Mouse (Mus musculus): ENCODE measurements at regions not wholly inside any gene's neighbourhood (a gene's known extent, or its start where the extent isn't known, plus 50 kb on each side); places are given as distances from the start of the nearest gene placed in this dataset.

- DNase-seq (ENCODE audit: low read depth, low spot score): no peak
Measured at GRCm38 (mm10) chr10:66932544-66932943, 163.4 kb upstream of the Jmjd1c start.

GRCm38 (mm10) chr10:66933689-66934088 lies 162.2 kb upstream of the Jmjd1c start:
- DNase-seq (ENCODE audit: low read depth, low spot score): no peak

- no peak for DNase-seq (ENCODE audit: low read depth, low spot score)
Measured at GRCm38 (mm10) chr10:66935731-66936130, 160.2 kb upstream of the Jmjd1c start.

- DNase-seq (ENCODE audit: low read depth, low spot score): no peak
Measured at GRCm38 (mm10) chr10:66937116-66937515, 158.8 kb upstream of the Jmjd1c start.

- DNase-seq (ENCODE audit: low read depth, low spot score): no peak
Measured at GRCm38 (mm10) chr10:66940368-66940767, 155.6 kb upstream of the Jmjd1c start.

- no peak for DNase-seq (ENCODE audit: low read depth, low spot score)
Measured at GRCm38 (mm10) chr10:66940922-66941321, 155.0 kb upstream of the Jmjd1c start.

- DNase-seq (ENCODE audit: low read depth, low spot score): no peak
Measured at GRCm38 (mm10) chr10:66941974-66942373, 154.0 kb upstream of the Jmjd1c start.

- no peak for DNase-seq (ENCODE audit: low read depth, low spot score)
Measured at GRCm38 (mm10) chr10:66943875-66944274, 152.1 kb upstream of the Jmjd1c start.

GRCm38 (mm10) chr10:66946161-66946560 lies 149.8 kb upstream of the Jmjd1c start:
- no peak for DNase-seq (ENCODE audit: low read depth, low spot score)

GRCm38 (mm10) chr10:66948329-66948728 lies 147.6 kb upstream of the Jmjd1c start:
- DNase-seq (ENCODE audit: low read depth, low spot score): no peak

GRCm38 (mm10) chr10:66950441-66950840 lies 145.5 kb upstream of the Jmjd1c start:
- no peak for DNase-seq (ENCODE audit: low read depth, low spot score)

- no peak for DNase-seq (ENCODE audit: low read depth, low spot score)
Measured at GRCm38 (mm10) chr10:66951231-66951822, 144.6 kb upstream of the Jmjd1c start.

- DNase-seq (ENCODE audit: low read depth, low spot score): no peak
Measured at GRCm38 (mm10) chr10:66951935-66952334, 144.0 kb upstream of the Jmjd1c start.

- no peak for DNase-seq (ENCODE audit: low read depth, low spot score)
Measured at GRCm38 (mm10) chr10:66953248-66953975, 142.5 kb upstream of the Jmjd1c start.

GRCm38 (mm10) chr10:66953976-66954505 lies 141.9 kb upstream of the Jmjd1c start:
- DNase-seq (ENCODE audit: low read depth, low spot score): no peak

- no peak for DNase-seq (ENCODE audit: low read depth, low spot score)
Measured at GRCm38 (mm10) chr10:66955430-66955829, 140.5 kb upstream of the Jmjd1c start.

GRCm38 (mm10) chr10:66956619-66957018 lies 139.3 kb upstream of the Jmjd1c start:
- DNase-seq (ENCODE audit: low read depth, low spot score): no peak

- DNase-seq (ENCODE audit: low read depth, low spot score): no peak
Measured at GRCm38 (mm10) chr10:66957373-66957772, 138.6 kb upstream of the Jmjd1c start.

All from retina, adult 2 months (tissue).